Mouse (Mus musculus) embryonic facial prominence, embryonic 10.5 days (tissue): ENCODE measurements around the gene Stpg1. TPM values are rescaled to one million over a fixed set of nuclear protein-coding genes. Genes with fewer than 3 reads are reported as not detected.

Experiments used
- DNase-seq: peaks from one replicate; pipeline ENCODE4 v3.0.0-alpha.2; 2017; ENCODE audit warnings: low spot score
- H3K27ac ChIP-seq: fragments of 300-500 bp; sonication (generic); replicated peaks from 2 replicates; pipeline ENCODE4 v1.5.1; 2016; ENCODE audit warnings: mild to moderate bottlenecking
- H3K27me3 ChIP-seq: fragments of 300-500 bp; sonication (generic); replicated peaks from 2 replicates; pipeline ENCODE4 v1.6.1; 2016; ENCODE audit warnings: low read depth, mild to moderate bottlenecking; ENCODE audit not compliant: poor library complexity, severe bottlenecking
- H3K36me3 ChIP-seq: fragments of 300-500 bp; sonication (generic); replicated peaks from 2 replicates; pipeline ENCODE4 v1.6.1; 2016; ENCODE audit warnings: mild to moderate bottlenecking, moderate library complexity
- H3K4me1 ChIP-seq: fragments of 300-500 bp; sonication (generic); 2 replicates; pipeline ENCODE4 v1.6.1; 2016
- H3K4me3 ChIP-seq: fragments of 300-500 bp; sonication (generic); 2 replicates; pipeline ENCODE4 v1.5.1; 2016; ENCODE audit warnings: mild to moderate bottlenecking, moderate library complexity
- H3K9me3 ChIP-seq: fragments of 300-500 bp; sonication (generic); 2 replicates; pipeline ENCODE4 v1.6.1; 2016; ENCODE audit warnings: mild to moderate bottlenecking
- WGBS: fragments of 180-500 bp; shearing (Covaris S2); methylation state at CpG from one replicate; pipeline ENCODE4 v1.1.7; 2016; 5-methylcytosine and 5-hydroxymethylcytosine counted together
- polyA plus RNA-seq: library from polyadenylated mRNA; unstranded; fragments of >200 nt; fragmentation: Nextera tagmentation; extraction: Ambion mirVana; gene quantifications from 2 replicates; pipeline ENCODE4 v1.2.1, GENCODE M21; 2016

Gene Stpg1
- polyA plus RNA-seq, 1 experiment from 2014 or later, result 0.37 TPM

GRCm38 (mm10) chr4:135545080-135545511 lies 50.5 kb downstream of the Stpg1 start:
- WGBS, result 26% methylated on average over 8 of the region's 8 CpGs
- peaks cover 53% of the 10 kb centered on the region for H3K4me1 ChIP-seq
- H3K36me3 ChIP-seq, result no peaks in the 10 kb centered on the region
- H3K4me3 ChIP-seq, result peak overlapping the region; percentile 26
- peaks cover 68% of the 10 kb centered on the region for H3K27me3 ChIP-seq
- no peaks in the 10 kb centered on the region for H3K9me3 ChIP-seq
- peak; percentile 27 for DNase-seq
- no peak overlapping the region for H3K27ac ChIP-seq

- 88% methylated on average over 7 of the region's 7 CpGs for WGBS
- DNase-seq, result no peak
- Histone ChIP-seq H3K9me3 (no peaks in the 10 kb centered on the region), H3K27ac (no peak overlapping the region), H3K27me3 (peaks cover 77% of the 10 kb centered on the region), H3K36me3 (no peaks in the 10 kb centered on the region), H3K4me3 (no peak overlapping the region), H3K4me1 (peaks cover 59% of the 10 kb centered on the region)
These were observed 51.4 kb downstream of the Stpg1 start for GRCm38 (mm10) chr4:135546008-135546407.

- Histone ChIP-seq H3K4me1 (peaks cover 67% of the 10 kb centered on the region), H3K4me3 (no peak overlapping the region), H3K9me3 (no peaks in the 10 kb centered on the region), H3K36me3 (no peaks in the 10 kb centered on the region), H3K27me3 (peaks cover 85% of the 10 kb centered on the region), H3K27ac (no peak overlapping the region)
- WGBS, result 89% methylated on average over 4 of the region's 4 CpGs
- no peak for DNase-seq
These were observed 52.2 kb downstream of the Stpg1 start for GRCm38 (mm10) chr4:135546793-135547192.

GRCm38 (mm10) chr4:135547551-135547950 lies 53.0 kb downstream of the Stpg1 start:
- WGBS, result 72% methylated on average over 14 of the region's 14 CpGs
- Histone ChIP-seq H3K4me1 (peaks cover 74% of the 10 kb centered on the region), H3K9me3 (no peaks in the 10 kb centered on the region), H3K27ac (peak overlapping the region; percentile 66), H3K36me3 (no peaks in the 10 kb centered on the region), H3K4me3 (no peak overlapping the region), H3K27me3 (peaks cover 93% of the 10 kb centered on the region)
- DNase-seq, result no peak

- H3K27ac ChIP-seq, result peak overlapping the region; percentile 66
- 22% methylated on average over 7 of the region's 7 CpGs for WGBS
- H3K9me3 ChIP-seq, result no peaks in the 10 kb centered on the region
These were observed 53.5 kb downstream of the Stpg1 start for GRCm38 (mm10) chr4:135548108-135548507.

GRCm38 (mm10) chr4:135548521-135549077 lies 54.0 kb downstream of the Stpg1 start:
- Histone ChIP-seq H3K4me1 (peaks cover 85% of the 10 kb centered on the region), H3K27me3 (peaks cover 93% of the 10 kb centered on the region), H3K9me3 (no peaks in the 10 kb centered on the region), H3K4me3 (no peak overlapping the region), H3K36me3 (no peaks in the 10 kb centered on the region), H3K27ac (peak overlapping the region; percentile 66)
- DNase-seq, result no peak
- 35% methylated on average over 9 of the region's 9 CpGs for WGBS

More at GRCm38 (mm10) chr4:135548108-135548507, 53.5 kb downstream of the Stpg1 start:
- Histone ChIP-seq H3K4me3 (no peak overlapping the region), H3K4me1 (peaks cover 80% of the 10 kb centered on the region), H3K27me3 (peaks cover 93% of the 10 kb centered on the region), H3K36me3 (no peaks in the 10 kb centered on the region)
- DNase-seq, result no peak

GRCm38 (mm10) chr4:135549323-135549722 lies 54.7 kb downstream of the Stpg1 start:
- Histone ChIP-seq H3K4me1 (peaks cover 86% of the 10 kb centered on the region), H3K27ac (peak overlapping the region; percentile 66; the same call in 1 of the 2 replicates), H3K36me3 (no peaks in the 10 kb centered on the region), H3K9me3 (no peaks in the 10 kb centered on the region), H3K27me3 (peaks cover 94% of the 10 kb centered on the region), H3K4me3 (no peak overlapping the region)
- DNase-seq, result no peak
- 80% methylated on average over 6 of the region's 6 CpGs for WGBS

- H3K36me3 ChIP-seq, result no peaks in the 10 kb centered on the region
- no peaks in the 10 kb centered on the region for H3K9me3 ChIP-seq
- no peak for DNase-seq
- peaks cover 32% of the 10 kb centered on the region for H3K4me1 ChIP-seq
- no peak overlapping the region for H3K27ac ChIP-seq
- H3K27me3 ChIP-seq, result peaks cover 58% of the 10 kb centered on the region
- no peak overlapping the region for H3K4me3 ChIP-seq
- 65% methylated on average over 2 of the region's 2 CpGs for WGBS
These were observed 69.2 kb downstream of the Stpg1 start for GRCm38 (mm10) chr4:135563794-135564193.

- Histone ChIP-seq H3K4me3 (no peak overlapping the region), H3K27me3 (peaks cover 74% of the 10 kb centered on the region), H3K27ac (no peak overlapping the region), H3K9me3 (no peaks in the 10 kb centered on the region), H3K4me1 (peaks cover 45% of the 10 kb centered on the region), H3K36me3 (no peaks in the 10 kb centered on the region)
- 78% methylated on average over 9 of the region's 9 CpGs for WGBS
- no peak for DNase-seq
These were observed 70.8 kb downstream of the Stpg1 start for GRCm38 (mm10) chr4:135565400-135565799.

- H3K4me3 ChIP-seq, result no peak overlapping the region
- peaks cover 90% of the 10 kb centered on the region for H3K27me3 ChIP-seq
- no peak for DNase-seq
- peaks cover 58% of the 10 kb centered on the region for H3K4me1 ChIP-seq
- 44% methylated on average over 11 of the region's 11 CpGs for WGBS
- no peaks in the 10 kb centered on the region for H3K36me3 ChIP-seq
- no peaks in the 10 kb centered on the region for H3K9me3 ChIP-seq
- 0 out of 2 replicates have a peak overlapping the region, but pooled peaks have one; percentile 11 for H3K27ac ChIP-seq
These were observed 72.5 kb downstream of the Stpg1 start for GRCm38 (mm10) chr4:135567042-135567441.

- no peak overlapping the region for H3K4me3 ChIP-seq
- no peak overlapping the region for H3K27ac ChIP-seq
- no peaks in the 10 kb centered on the region for H3K9me3 ChIP-seq
- no peak for DNase-seq
- peaks cover 95% of the 10 kb centered on the region for H3K27me3 ChIP-seq
- no peaks in the 10 kb centered on the region for H3K36me3 ChIP-seq
- 74% methylated on average over 8 of the region's 8 CpGs for WGBS
- peaks cover 62% of the 10 kb centered on the region for H3K4me1 ChIP-seq
These were observed 72.9 kb downstream of the Stpg1 start for GRCm38 (mm10) chr4:135567484-135567883.

- Histone ChIP-seq H3K4me1 (peaks cover 80% of the 10 kb centered on the region), H3K9me3 (no peaks in the 10 kb centered on the region), H3K36me3 (no peaks in the 10 kb centered on the region), H3K4me3 (0 out of 2 replicates have a peak overlapping the region, but pooled peaks have one; percentile 56), H3K27ac (no peak overlapping the region; the same call in 1 of the 2 replicates), H3K27me3 (peaks cover 97% of the 10 kb centered on the region)
- DNase-seq, result peak; percentile 32
- 7% methylated on average over 11 of the region's 11 CpGs for WGBS
These were observed 74.6 kb downstream of the Stpg1 start for GRCm38 (mm10) chr4:135569201-135569600.
